Mouse (Mus musculus) common myeloid progenitor, adult 5-6 weeks (primary cell): ENCODE results near the gene H2afz. TPM values are rescaled to one million over a fixed set of nuclear protein-coding genes. Genes with fewer than 3 reads are reported as not detected.
A peak's percentile ranks its signal among the peaks of the same experiment; 100 is the strongest.

Experiments
- ATAC-seq: replicated peaks from 2 replicates; pipeline ENCODE4 v1.8.0; 2016; ENCODE audit warnings: low read depth, mild to moderate bottlenecking, moderate TSS enrichment, inconsistent platforms; ENCODE audit not compliant: poor library complexity, severe bottlenecking
- total RNA-seq: library from RNA; stranded (forward); fragments of 200-1000, 187-1606 nt; gene quantifications from 2 replicates; pipeline ENCODE4 v1.2.3, GENCODE M21; 2017

The H2afz gene
- total RNA-seq, 1 experiment from 2014 or later = 1,055 TPM

- no peak for ATAC-seq
Observed at GRCm38 (mm10) chr3:137862600-137862999, 1.7 kb upstream of the H2afz start.

DNA sequence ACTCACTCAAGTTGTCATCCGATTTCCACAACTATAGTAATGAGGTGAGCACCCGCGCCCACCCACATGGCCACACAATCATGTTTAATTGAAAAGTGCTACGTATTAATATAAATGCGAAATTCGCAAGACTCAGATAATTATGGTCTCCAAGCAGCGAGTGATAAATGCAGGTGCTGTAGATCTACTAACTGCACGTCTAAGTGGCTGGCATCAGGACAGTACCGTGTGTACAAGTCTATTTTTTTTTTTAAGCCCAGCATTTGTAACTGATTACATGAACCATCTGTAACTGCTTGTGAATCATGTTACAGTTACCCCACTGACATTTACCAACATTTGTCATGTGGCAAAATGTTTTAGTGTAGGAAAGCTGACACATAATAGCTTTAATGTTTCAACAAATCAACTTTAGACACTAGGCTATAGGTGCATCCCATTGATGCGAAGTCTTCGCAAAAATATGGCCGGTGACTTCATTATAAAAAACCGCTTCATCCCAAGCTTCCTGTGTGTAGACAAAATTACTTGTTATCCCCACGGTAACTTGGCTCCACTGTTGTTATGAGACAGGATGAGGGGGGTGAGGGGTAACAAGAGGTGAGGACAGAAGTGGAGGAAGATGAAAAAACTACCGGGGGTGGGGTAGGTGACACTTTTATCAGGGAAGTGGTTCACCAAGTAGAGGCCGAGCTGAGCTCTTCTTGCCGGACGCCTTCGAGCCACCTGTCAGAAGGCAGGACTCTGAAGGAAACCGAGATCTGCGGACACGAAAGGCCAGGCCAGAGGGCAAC lies 760 bp upstream of the H2afz start:
- peak; percentile 9 for ATAC-seq

GRCm38 (mm10) chr3:137864988-137865982 lies 998 bp downstream of the H2afz start:
- peak; percentile 40 for ATAC-seq

GRCm38 (mm10) chr3:137867133-137867436 lies 2.8 kb downstream of the H2afz start:
- no peak for ATAC-seq

- no peak for ATAC-seq
Observed at GRCm38 (mm10) chr3:137867437-137868093, 3.3 kb downstream of the H2afz start, which contains the start of gene Dnajb14. TSS of gene Dnajb14 (plus strand) at chr3:137867675.

GRCm38 (mm10) chr3:137868094-137868913 lies 4.0 kb downstream of the H2afz start:
- no peak for ATAC-seq

DNA sequence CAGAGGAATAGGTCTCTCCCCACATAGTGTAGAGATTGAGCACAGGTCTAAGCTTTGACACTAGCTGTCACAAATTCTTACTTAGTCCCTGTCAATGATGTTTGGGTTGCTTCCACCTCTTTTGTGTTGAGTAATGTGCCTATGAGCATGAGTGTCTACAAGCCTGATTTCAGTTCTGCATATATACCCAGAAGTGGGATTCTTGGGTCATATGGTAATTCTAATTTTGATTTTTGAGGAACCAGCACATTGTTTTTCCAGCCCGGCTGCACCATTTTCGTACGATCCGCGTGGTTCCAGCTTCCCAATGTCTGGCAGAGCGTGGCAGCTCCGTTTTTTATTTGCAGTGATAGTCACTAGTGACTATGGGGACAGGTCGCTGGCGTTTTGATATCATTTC lies 5.1 kb downstream of the H2afz start:
- 0 out of 2 replicates have a peak, but pooled peaks have one; percentile 7 for ATAC-seq

DNA sequence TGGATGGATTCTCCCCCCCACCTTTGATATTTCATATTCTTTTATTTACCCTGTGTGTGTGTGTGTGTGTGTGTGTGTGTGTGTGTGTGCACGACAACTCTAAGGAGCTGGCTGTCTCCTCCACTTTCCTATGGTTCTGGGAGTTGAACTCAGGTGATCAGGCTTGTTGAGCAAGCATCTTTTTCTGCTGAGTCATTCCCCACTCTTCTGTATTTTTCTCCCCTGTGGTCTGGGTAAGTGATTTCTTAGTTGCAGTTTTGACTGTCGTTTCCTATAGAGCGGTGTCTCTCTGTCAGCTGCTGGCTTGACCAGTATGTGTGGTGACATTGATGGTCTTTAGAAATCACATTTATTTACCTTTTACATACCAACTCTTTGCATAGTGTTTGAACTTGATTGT lies 15.0 kb downstream of the H2afz start:
- peak; percentile 62 for ATAC-seq

- ATAC-seq = peak; percentile 67
Observed at GRCm38 (mm10) chr3:137880109-137880748, 15.9 kb downstream of the H2afz start.

DNA sequence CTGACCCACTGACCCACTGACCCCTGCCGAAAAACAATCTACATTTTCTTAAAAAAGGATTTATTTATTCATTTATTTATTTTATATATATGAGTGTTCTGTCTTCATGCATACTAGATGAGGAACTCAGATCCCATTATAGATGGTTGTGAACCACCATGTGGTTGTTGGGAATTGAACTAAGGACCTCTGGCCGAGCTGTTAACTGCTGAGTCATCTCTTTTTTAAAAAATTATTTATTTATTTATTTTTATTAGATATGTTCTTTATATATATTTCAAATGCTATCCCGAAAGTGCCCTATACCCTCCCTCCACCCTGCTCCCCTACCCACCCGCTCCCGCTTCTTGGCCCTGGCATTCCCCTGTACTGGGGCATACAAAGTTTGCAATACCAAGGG lies 16.8 kb downstream of the H2afz start:
- ATAC-seq = no peak

GRCm38 (mm10) chr3:137887961-137888360 lies 23.7 kb downstream of the H2afz start:
- no peak for ATAC-seq

- ATAC-seq = no peak
Observed at GRCm38 (mm10) chr3:137891089-137891488, 26.8 kb downstream of the H2afz start.

DNA sequence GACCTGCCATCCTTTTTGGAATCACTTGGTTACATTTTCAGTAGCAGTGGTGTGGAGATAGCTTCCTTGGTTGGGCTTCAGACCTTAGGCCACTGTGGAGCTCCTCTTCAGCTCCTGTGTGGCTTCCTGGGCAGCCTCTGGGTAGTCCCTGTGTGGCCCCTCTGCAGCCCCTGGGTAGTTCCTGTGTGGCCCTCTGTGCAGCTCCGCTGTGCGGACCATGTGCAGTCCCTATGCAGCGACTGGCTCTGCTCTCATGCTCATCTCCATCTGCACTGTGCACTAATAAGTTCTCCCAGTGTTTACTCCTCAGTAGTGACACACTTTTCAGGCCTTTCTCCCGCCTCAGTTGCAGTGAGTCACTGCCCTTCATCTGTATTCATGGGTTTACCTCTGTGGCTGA lies 27.8 kb downstream of the H2afz start:
- no peak for ATAC-seq

- no peak for ATAC-seq
Observed at GRCm38 (mm10) chr3:137893789-137894188, 29.5 kb downstream of the H2afz start.

GRCm38 (mm10) chr3:137895196-137895595 lies 30.9 kb downstream of the H2afz start:
- ATAC-seq = no peak

DNA sequence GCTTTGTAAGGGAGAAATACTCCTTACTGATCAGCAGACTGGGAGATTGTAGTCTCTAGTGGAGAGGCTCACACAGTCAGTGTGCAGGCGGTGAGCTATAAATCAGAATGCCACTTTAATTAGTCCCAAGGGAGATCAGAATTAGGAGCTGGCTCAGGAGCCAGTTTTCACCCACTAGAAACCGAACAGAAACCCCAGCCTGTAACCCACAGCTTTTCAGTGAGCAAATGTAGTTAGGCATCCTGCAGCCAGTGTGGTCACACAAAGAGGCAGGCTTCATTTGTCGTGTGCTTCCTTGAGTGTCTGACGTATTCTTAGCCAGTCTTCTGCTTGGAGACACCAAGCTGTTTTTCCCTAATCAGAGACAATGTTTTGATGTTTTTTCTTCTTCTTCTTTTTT lies 32.1 kb downstream of the H2afz start:
- no peak for ATAC-seq

GRCm38 (mm10) chr3:137896867-137897266 lies 32.6 kb downstream of the H2afz start:
- ATAC-seq = peak; percentile 23; the same call in 1 of the 2 replicates

DNA sequence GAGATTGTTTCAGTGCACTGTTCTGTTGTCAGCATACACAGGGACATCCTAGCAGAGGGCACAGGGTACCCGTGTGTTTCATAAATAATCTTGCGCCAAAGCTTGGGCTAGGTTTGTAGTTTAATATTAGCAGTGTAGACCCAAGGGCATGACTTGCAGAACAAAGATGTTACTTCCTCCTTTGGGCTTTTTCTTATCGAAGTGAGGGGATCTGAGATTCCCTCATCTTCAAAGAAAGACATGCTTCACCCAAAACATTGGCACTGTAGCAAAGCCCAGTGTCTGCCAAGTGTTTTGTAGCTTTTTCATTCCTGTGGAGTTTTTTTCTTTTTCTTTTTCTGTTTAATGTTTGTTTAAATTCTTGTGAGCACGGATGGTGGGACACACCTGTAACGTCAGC lies 33.4 kb downstream of the H2afz start:
- peak; percentile 60 for ATAC-seq

DNA sequence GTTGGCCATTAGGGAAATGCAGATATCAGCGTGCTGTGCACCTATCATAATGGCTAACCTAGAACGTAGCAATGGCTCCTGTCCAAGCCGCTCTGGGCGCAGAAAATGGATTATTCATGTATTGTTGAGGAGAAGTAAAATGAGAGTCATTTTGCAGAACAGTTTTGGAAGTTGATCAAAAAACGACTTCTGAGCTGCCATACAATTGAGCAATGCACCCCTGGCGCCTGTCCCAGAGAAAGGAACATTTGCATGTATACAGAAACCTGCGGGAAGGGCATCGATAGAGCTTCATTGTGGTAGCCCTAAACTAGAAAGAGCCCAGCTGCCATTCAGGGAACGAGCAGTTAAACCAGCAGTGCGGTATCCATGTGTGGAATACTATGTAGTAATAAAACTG lies 35.9 kb downstream of the H2afz start:
- ATAC-seq = peak; percentile 29; the same call in 1 of the 2 replicates
